Mouse (Mus musculus): Measurements from ENCODE around the gene Mpzl1. TPM values are rescaled to one million over a fixed set of nuclear protein-coding genes. Genes with fewer than 3 reads are reported as not detected.

The Mpzl1 gene
- polyA plus RNA-seq, 1 experiment from 2014 or later: 138 TPM

DNA sequence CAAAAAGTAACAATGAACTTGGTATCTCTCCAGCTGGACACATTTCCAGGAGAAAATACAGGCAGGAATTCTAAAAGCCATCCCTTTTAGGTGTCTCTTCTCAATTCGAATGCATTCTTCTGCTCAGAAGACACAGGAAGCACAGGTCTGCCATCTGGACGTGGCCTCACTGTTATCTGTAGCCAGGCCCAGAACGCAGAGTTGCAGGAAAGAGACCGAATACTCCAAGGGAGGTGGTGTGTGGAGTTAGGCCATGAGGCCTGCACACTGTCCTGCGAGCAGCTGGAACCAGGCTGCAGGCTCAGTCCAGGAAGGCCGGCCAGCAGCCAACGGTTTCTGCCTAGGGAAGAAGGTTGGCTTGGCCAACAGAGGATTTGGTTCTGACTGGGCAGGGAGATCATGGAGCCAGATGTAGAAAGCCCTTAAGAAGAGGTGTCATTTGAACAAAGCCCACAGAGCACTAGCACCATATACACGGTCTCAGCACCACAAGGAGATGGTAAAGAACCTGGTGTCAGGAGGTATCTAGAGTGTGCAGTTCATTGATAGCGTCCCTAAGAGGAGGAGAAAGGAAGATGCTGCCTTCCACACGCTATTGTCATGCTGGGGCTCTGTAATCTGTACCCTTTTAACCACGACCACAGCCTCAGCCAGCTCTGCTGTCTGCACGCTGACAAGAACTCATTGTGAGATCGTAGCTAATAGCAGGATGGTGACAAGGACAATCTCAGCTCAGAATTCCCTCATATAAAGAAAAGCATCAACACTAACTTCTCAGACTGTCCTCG, 41.8 kb downstream of the Mpzl1 start:
- H3K4me2 ChIP-seq (replicated peaks): no peak overlapping the region
- no peak overlapping the region for H3K4me3 ChIP-seq (replicated peaks)
- no peak overlapping the region for H3K27ac ChIP-seq (replicated peaks)
- no peaks in the 10 kb centered on the region for H3K27me3 ChIP-seq
- peaks cover 40% of the 10 kb centered on the region for H3K36me3 ChIP-seq
- no peak for ATAC-seq (ENCODE audit: insufficient number of reproducible peaks, low FRiP score, low TSS enrichment, low read depth)
- peaks cover 12% of the 10 kb centered on the region for H3K4me1 ChIP-seq
- 85% methylated on average over 14 of the region's 14 CpGs for WGBS
- no peaks in the 10 kb centered on the region for H3K9me3 ChIP-seq (replicated peaks)
- H3K9ac ChIP-seq: no peak overlapping the region

DNA sequence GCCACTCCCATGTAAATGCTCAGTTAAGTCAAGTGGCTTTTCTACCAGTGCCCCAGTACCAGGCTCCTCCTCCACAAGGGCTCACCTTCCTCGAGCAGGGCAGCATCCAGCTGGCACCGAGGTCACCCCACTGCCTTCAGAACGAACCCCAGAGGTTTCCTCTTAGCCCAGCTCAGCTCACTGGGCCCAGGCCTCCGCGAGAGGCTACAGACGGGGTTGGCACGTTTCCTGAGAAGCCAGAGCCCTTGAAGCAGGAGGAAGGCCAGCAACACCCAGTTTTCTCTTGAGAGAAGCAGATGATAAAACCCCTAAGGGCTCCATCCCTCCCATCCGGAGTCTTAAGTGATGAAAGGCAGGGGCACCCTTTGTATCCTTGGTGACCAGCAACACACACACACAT, 43.6 kb downstream of the Mpzl1 start:
- H3K36me3 ChIP-seq: peaks cover 34% of the 10 kb centered on the region
- 74% methylated on average over 8 of the region's 8 CpGs for WGBS
- no peak overlapping the region for H3K27ac ChIP-seq (replicated peaks)

DNA sequence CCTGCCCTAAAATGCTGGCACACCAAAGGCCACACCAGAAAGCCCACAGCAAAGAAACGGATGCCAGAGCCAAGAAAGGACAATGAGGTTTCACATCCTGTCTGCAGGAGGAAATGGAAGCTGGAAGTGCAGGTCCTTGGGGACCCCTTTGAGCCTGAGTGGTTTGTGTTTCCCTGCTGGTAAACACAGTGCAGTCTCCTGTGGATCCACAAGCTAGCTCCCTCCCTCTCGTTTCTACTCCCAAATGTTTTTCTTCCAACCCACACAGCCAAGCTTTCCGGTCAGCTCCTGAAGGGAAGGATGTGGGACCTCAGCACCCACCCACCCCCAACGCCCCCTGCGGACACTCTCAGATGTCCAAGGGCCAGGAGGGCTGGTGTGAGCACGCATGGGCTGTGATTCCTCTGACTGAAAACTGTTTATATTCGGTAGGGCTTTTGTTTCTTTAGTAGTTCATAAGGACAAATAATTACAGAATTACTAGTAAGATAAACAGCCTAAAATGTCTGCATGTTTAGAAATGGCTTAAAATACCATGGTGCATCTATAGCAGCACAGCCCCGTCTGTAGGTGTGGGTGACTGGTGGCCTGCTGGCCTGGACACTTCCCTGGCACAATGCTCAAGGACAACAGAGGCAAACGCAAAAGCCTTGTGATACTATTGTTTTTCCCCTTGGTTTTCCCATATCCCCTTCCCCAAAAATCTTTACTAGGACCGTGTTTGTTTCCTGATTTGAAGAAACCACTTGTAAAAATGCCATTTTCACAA, 44.9 kb downstream of the Mpzl1 start:
- WGBS: 36% methylated on average over 10 of the region's 10 CpGs
- no peak for ATAC-seq (ENCODE audit: insufficient number of reproducible peaks, low FRiP score, low TSS enrichment, low read depth)
- Histone ChIP-seq H3K9ac (no peak overlapping the region), H3K4me3 (replicated peaks) (no peak overlapping the region), H3K9me3 (replicated peaks) (no peaks in the 10 kb centered on the region), H3K27me3 (no peaks in the 10 kb centered on the region), H3K27ac (replicated peaks) (peak overlapping the region; percentile 52; the same call in 1 of the 2 replicates), H3K4me2 (replicated peaks) (no peak overlapping the region), H3K4me1 (peaks cover 18% of the 10 kb centered on the region), H3K36me3 (peaks cover 23% of the 10 kb centered on the region)

More for the DNA sequence above, 43.6 kb downstream of the Mpzl1 start:
- H3K4me3 ChIP-seq (replicated peaks): no peak overlapping the region
- H3K9ac ChIP-seq: no peak overlapping the region
- H3K27me3 ChIP-seq: no peaks in the 10 kb centered on the region
- peaks cover 15% of the 10 kb centered on the region for H3K4me1 ChIP-seq
- no peak for ATAC-seq (ENCODE audit: insufficient number of reproducible peaks, low FRiP score, low TSS enrichment, low read depth)
- no peaks in the 10 kb centered on the region for H3K9me3 ChIP-seq (replicated peaks)
- H3K4me2 ChIP-seq (replicated peaks): no peak overlapping the region

- 21% methylated on average over 8 of the region's 8 CpGs for WGBS
- ATAC-seq (ENCODE audit: insufficient number of reproducible peaks, low FRiP score, low TSS enrichment, low read depth): no peak
- Histone ChIP-seq H3K4me2 (replicated peaks) (no peak overlapping the region), H3K27me3 (no peaks in the 10 kb centered on the region), H3K4me3 (replicated peaks) (no peak overlapping the region), H3K36me3 (peaks cover 16% of the 10 kb centered on the region), H3K27ac (replicated peaks) (0 out of 2 replicates have a peak overlapping the region, but pooled peaks have one; percentile 22), H3K4me1 (peaks cover 18% of the 10 kb centered on the region), H3K9me3 (replicated peaks) (no peaks in the 10 kb centered on the region), H3K9ac (no peak overlapping the region)
Measured at GRCm38 (mm10) chr1:165587845-165588244, 46.5 kb downstream of the Mpzl1 start.

DNA sequence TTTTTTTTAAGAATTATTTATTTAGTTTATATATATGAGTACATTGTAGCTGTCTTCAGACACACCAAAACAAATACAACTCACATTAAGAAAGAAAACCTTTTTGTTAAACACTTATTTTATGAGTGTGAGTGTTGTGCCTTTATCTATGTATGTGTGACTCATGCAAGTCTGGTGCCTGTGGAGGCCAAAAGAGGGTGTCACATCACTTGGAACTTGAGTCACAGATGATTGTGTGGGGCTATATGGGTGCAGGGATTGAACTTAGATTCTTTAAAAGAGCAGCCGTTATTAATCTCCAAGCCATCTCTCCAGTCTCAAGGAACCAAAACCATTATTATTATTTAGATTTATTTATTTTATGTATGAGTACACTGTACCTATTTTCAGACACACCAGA, 48.0 kb downstream of the Mpzl1 start:
- WGBS: 83% methylated on average over 1 of the region's 1 CpGs
- no peaks in the 10 kb centered on the region for H3K9me3 ChIP-seq (replicated peaks)
- H3K9ac ChIP-seq: no peak overlapping the region
- peaks cover 2% of the 10 kb centered on the region for H3K36me3 ChIP-seq
- H3K4me3 ChIP-seq (replicated peaks): no peak overlapping the region
- no peak for ATAC-seq (ENCODE audit: insufficient number of reproducible peaks, low FRiP score, low TSS enrichment, low read depth)
- no peak overlapping the region for H3K27ac ChIP-seq (replicated peaks)
- no peaks in the 10 kb centered on the region for H3K27me3 ChIP-seq
- no peak overlapping the region for H3K4me2 ChIP-seq (replicated peaks)
- peaks cover 18% of the 10 kb centered on the region for H3K4me1 ChIP-seq

- no peak overlapping the region for H3K27ac ChIP-seq (replicated peaks)
- ATAC-seq (ENCODE audit: insufficient number of reproducible peaks, low FRiP score, low TSS enrichment, low read depth): no peak
- H3K4me2 ChIP-seq (replicated peaks): no peak overlapping the region
- H3K27me3 ChIP-seq: no peaks in the 10 kb centered on the region
- H3K4me3 ChIP-seq (replicated peaks): no peak overlapping the region
- WGBS: 59% methylated on average over 14 of the region's 14 CpGs
- peaks cover 18% of the 10 kb centered on the region for H3K4me1 ChIP-seq
- no peaks in the 10 kb centered on the region for H3K9me3 ChIP-seq (replicated peaks)
- H3K9ac ChIP-seq: no peak overlapping the region
- no peaks in the 10 kb centered on the region for H3K36me3 ChIP-seq
Measured at GRCm38 (mm10) chr1:165585389-165586104, 48.8 kb downstream of the Mpzl1 start.

DNA sequence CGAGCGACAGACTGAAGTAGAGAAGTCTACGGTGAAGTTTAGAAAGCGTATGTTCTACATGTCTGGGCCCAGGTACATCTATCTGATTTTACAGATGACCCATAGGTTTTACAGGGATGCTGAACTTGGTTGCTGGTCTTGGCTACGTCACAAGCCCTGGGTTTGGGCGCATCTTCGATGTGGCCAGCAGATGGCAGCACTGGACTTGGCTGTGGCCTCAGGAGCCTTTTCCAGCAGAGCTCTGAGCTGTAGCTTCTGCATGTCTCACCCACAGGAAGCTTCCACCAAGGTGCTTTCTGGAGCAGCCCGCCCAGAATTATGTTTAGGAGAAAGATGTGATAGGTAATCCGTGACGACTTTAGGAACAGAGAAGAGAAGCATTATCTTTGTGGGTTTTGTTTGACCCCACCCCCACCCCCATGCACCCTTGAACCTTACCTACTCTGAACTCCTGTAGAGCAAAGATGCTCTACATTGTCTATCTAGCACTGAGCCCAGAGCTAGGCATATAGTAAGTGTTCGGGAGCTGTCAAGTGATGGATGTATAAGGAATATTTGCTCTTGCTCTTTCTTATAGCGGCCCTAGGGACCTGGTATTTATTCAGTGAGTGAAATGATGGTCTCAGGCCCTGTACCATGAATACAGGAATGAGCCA, 50.7 kb downstream of the Mpzl1 start:
- H3K4me3 ChIP-seq (replicated peaks): no peak overlapping the region
- peaks cover 15% of the 10 kb centered on the region for H3K4me1 ChIP-seq
- peak; percentile 67; the same call in 1 of the 2 replicates for ATAC-seq (ENCODE audit: insufficient number of reproducible peaks, low FRiP score, low TSS enrichment, low read depth)
- H3K36me3 ChIP-seq: no peaks in the 10 kb centered on the region
- H3K27ac ChIP-seq (replicated peaks): no peak overlapping the region
- 30% methylated on average over 12 of the region's 12 CpGs for WGBS
- no peak overlapping the region for H3K4me2 ChIP-seq (replicated peaks)
- no peak overlapping the region for H3K9ac ChIP-seq
- H3K9me3 ChIP-seq (replicated peaks): no peaks in the 10 kb centered on the region
- no peaks in the 10 kb centered on the region for H3K27me3 ChIP-seq

- Histone ChIP-seq H3K9ac (no peak overlapping the region), H3K4me1 (peaks cover 7% of the 10 kb centered on the region; the same call in 1 of the 2 replicates), H3K4me2 (replicated peaks) (no peak overlapping the region), H3K9me3 (replicated peaks) (no peaks in the 10 kb centered on the region), H3K27ac (replicated peaks) (no peak overlapping the region), H3K27me3 (no peaks in the 10 kb centered on the region), H3K4me3 (replicated peaks) (no peak overlapping the region), H3K36me3 (no peaks in the 10 kb centered on the region)
- whole genome bisulfite sequencing: 97% methylated on average over 3 of the region's 3 CpGs
- no peak for ATAC-seq (ENCODE audit: insufficient number of reproducible peaks, low FRiP score, low TSS enrichment, low read depth)
Measured at GRCm38 (mm10) chr1:165581255-165581654, 53.1 kb downstream of the Mpzl1 start.

DNA sequence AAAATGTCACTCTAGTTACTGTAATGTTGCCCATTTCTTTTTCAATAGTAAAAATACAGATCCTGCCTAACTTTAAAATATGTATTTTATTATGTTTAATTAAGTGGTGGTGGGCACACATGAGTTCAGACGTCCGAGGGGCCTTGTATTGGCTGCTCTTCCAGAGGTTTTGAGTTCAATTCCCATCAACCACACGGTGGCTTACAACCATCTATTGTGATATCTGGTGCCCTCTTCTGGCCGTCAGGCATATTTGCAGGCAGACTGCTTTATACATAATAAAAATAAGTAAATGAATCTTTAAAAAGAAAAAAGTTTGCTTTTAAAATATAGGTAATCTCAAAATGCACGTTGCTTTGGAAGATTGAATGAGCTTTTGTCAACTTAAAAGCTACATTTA, 55.0 kb downstream of the Mpzl1 start:
- H3K4me2 ChIP-seq (replicated peaks): no peak overlapping the region
- no peak for ATAC-seq (ENCODE audit: insufficient number of reproducible peaks, low FRiP score, low TSS enrichment, low read depth)
- H3K4me1 ChIP-seq: no peaks in the 10 kb centered on the region
- WGBS: 44% methylated on average over 5 of the region's 5 CpGs
- no peak overlapping the region for H3K27ac ChIP-seq (replicated peaks)
- H3K27me3 ChIP-seq: no peaks in the 10 kb centered on the region
- no peak overlapping the region for H3K9ac ChIP-seq
- H3K9me3 ChIP-seq (replicated peaks): no peaks in the 10 kb centered on the region
- H3K4me3 ChIP-seq (replicated peaks): no peak overlapping the region
- H3K36me3 ChIP-seq: no peaks in the 10 kb centered on the region

- no peak for ATAC-seq (ENCODE audit: insufficient number of reproducible peaks, low FRiP score, low TSS enrichment, low read depth)
- H3K27me3 ChIP-seq: no peaks in the 10 kb centered on the region
- H3K4me2 ChIP-seq (replicated peaks): no peak overlapping the region
- WGBS: 76% methylated on average over 9 of the region's 9 CpGs
- H3K9me3 ChIP-seq (replicated peaks): no peaks in the 10 kb centered on the region
- no peak overlapping the region for H3K4me3 ChIP-seq (replicated peaks)
- no peaks in the 10 kb centered on the region for H3K36me3 ChIP-seq
- H3K9ac ChIP-seq: no peak overlapping the region
- no peak overlapping the region for H3K27ac ChIP-seq (replicated peaks)
- no peaks in the 10 kb centered on the region for H3K4me1 ChIP-seq
Measured at GRCm38 (mm10) chr1:165576459-165577112, 57.8 kb downstream of the Mpzl1 start.

Measured in embryonic facial prominence, embryonic 15.5 days (tissue).